Mouse (Mus musculus): Measurements from ENCODE around the gene 3110009E18Rik.

GRCm38 (mm10) chr1:120126318-120126717 lies 5.3 kb downstream of the 3110009E18Rik start:
- no peak for TF ChIP-seq CTCF (IDR thresholded peaks at IDR 0.05; ENCODE audit: control insufficient read depth, insufficient read depth, insufficient replicate concordance, low read depth, low read length)
- TF ChIP-seq POLR2A (IDR thresholded peaks at IDR 0.05; ENCODE audit: control insufficient read depth, low read depth, low read length): no peak

Measured in testis, adult 2 months (tissue).